Mouse (Mus musculus) heart, adult 2 months (tissue): Measurements from ENCODE around the gene Nf2.

ENCODE experiments used
- CTCF ChIP-seq: fragments of 200-600 bp; IDR thresholded peaks from 2 replicates; pipeline ENCODE4 v1.8.1; 2022; ENCODE audit warnings: antibody characterized with exemption, mild to moderate bottlenecking, moderate library complexity
- EP300 ChIP-seq: fragments of 200-500 bp; IDR thresholded peaks from 2 replicates; pipeline ENCODE4 v1.6.1; 2011; ENCODE audit warnings: low read depth, low read length, control low read depth; ENCODE audit not compliant: insufficient read depth

GRCm38 (mm10) chr11:4882892-4883627, 33.7 kb upstream of the Nf2 start:
- TF ChIP-seq CTCF: peak; percentile 44
- no peak for TF ChIP-seq EP300
